Mouse (Mus musculus) ovary, postnatal 36 days (tissue): Measurements from ENCODE around the gene Mblac2.
A peak's percentile ranks its signal among the peaks of the same experiment; 100 is the strongest.
"Not testable (repeated sequence)": the region's sequence is repeated elsewhere in the genome, so short reads cannot be mapped to it uniquely, and the experiment has no call there.

Experiments
- DNase-seq: peaks from one replicate; pipeline ENCODE4 v3.0.0; 2022; ENCODE audit warnings: low spot score, mixed read lengths

Gene Mblac2

GRCm38 (mm10) chr13:81710775-81711545, at the start of gene Mblac2, which contains the start of gene Polr3g:
Mblac2 (plus strand) TSS chr13:81711341.
Polr3g (minus strand) TSS chr13:81711013.
- DNase-seq = peak; percentile 97

DNA sequence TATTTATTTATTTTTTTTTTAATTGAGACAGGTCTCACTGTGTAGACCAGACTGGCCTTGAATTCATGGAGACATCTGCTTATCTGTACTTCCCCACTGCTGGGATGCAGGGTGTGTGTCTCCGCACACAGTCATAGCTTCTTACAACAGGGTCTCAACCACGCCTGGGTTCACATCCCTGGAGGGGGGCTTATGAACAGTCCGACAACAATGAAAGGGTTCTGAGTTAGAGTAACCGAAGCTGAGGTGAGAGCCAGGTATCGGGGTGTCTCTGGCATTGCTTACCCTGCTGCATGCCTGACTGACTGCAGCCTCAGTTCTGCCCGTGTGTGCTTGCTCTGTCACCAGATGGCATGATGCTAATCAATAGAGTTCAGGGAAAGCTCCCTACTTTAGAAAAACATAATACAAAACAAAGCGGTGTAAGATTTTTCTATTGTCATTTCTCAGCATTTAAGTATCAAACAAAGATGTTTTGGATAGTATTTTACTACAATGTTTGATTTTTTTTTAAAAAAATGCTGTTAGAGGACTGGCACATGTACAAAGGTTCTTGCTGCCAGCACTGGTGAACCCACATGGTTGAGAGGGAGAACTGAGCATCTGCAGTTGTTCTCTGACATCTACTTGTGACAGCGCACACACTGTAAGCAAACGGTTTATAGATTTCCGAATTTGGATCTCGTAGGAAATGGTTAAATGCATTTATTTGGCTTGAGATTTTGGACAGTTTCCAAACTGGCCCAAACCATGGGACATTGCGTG, 47.4 kb upstream of the Mblac2 start:
- no peak for DNase-seq

- no peak for DNase-seq
Measured at GRCm38 (mm10) chr13:81664331-81664698, 46.8 kb upstream of the Mblac2 start.

- no peak for DNase-seq
Measured at GRCm38 (mm10) chr13:81667713-81668112, 43.4 kb upstream of the Mblac2 start.

- DNase-seq = peak; percentile 8
Measured at GRCm38 (mm10) chr13:81675333-81675732, 35.8 kb upstream of the Mblac2 start.

GRCm38 (mm10) chr13:81683107-81683506, 28.0 kb upstream of the Mblac2 start:
- DNase-seq = no peak

GRCm38 (mm10) chr13:81684258-81684657, 26.9 kb upstream of the Mblac2 start:
- no peak for DNase-seq

DNA sequence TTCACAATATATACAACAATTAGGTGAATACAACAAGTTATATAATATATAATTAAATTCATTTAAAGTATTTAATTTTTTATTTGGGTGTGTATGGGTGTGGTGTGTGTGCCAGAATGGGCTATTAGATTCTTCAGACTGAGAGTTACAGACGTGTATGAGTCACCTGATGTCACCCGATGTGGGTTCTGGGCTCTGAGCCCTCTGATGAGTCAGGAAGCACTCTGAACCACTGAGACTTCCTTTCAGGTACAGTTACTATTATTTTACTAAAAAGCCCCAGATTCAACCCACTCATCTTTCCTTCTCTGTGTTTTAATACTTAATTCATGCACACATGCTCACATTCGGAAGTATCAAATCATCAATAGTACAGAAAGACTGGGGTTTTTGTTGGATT, 26.3 kb upstream of the Mblac2 start:
- DNase-seq = no peak

GRCm38 (mm10) chr13:81689587-81689986, 21.6 kb upstream of the Mblac2 start:
- DNase-seq = no peak

DNA sequence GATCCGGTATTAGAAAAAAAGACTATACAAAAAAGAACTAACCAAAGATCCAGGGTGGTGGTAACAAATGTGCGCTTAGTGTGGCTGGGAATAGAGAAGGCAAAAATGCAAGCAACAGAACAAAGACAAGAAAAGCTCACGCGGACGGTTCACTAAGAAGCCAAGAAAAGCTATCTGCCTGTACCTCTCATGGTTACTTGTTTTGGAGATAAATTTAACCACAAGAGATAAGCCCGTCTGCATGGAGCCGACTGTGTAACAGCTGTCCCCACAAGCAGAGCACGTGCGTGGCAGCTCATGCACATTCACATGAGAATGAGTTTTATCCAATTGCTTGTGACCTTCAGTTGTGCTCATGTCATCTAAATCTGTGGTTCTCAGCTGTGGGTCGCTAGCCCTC, 20.7 kb upstream of the Mblac2 start:
- DNase-seq = peak; percentile 34

GRCm38 (mm10) chr13:81691606-81692005, 19.5 kb upstream of the Mblac2 start:
- DNase-seq = no peak

DNA sequence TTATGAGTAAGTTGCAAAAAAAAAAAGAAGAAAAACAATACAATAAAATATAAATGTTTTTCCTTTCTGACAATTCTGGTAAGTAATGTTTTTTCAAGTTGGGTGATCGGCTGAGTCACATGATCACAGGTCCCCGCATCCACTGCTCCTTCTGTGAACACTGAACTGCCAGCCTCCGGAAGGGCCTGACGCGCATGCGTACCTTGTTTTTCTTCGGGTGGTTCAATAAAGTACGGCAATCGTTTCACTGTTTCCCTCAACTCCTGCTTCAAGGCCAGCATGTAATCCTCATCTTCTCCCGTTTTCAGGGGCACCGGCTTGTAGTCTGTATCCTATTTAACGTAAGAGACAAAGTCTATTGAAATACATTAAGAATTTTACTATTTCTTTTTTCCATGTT, 16.7 kb upstream of the Mblac2 start:
- DNase-seq = no peak

- no peak for DNase-seq
Measured at GRCm38 (mm10) chr13:81703148-81703547, 8.0 kb upstream of the Mblac2 start.

GRCm38 (mm10) chr13:81703621-81704020, 7.5 kb upstream of the Mblac2 start:
- no peak for DNase-seq

DNA sequence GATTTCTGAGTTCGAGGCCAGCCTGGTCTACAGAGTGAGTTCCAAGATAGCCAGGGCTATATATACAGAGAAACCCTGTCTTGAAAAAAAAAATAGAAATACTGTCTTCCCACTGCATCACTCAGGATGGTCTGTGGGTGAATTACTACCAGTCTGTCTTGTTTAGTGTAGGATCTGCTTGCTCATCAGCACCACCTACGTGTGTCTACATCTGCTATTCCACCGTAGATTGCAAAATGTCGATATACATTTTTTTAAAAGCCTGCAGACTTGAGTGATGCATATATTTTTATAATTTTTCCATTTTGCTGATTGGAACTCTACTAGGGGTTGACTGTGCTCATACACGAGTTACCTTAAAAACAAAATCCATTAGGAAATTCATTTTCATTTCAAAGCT, 4.8 kb upstream of the Mblac2 start:
- no peak for DNase-seq

DNA sequence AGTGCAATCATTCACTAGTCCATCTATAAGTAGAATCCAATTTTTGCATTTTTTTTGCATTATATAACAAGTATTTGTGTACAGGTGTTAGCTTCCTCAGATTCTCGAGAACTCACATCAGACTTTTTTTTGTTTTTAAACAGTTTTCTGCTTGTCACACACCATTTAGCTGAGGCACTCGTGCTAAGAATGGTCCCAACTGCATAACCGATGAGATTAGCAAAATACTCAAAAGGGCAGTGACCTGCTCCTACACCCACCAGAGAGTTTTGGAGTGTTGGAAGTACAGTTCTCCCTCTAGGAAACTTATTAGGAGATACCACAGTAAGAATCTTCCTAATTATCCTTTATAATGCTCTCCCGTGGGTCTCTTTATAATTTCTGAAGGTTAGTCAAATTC, 1.3 kb upstream of the Mblac2 start:
- no peak for DNase-seq

DNA sequence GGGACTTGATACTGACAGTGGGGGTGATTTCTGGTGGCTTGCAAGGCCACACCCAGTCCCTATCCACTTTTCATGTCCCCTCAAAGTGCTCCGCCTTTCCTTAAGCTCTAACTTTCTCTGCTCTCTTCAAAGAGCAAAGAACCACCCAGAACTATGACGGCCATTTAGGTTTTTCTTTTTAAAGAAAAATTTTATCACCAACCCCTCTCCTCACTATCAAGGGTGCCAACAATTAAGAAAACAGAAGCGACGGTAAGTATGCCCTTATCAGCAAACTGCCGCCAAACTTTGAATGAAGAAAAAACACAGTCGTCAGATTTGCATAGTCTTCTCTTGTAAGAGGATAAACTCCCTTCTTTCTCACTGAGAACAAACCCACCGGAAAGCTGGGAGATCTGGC, 875 bp upstream of the Mblac2 start:
- no peak for DNase-seq

DNA sequence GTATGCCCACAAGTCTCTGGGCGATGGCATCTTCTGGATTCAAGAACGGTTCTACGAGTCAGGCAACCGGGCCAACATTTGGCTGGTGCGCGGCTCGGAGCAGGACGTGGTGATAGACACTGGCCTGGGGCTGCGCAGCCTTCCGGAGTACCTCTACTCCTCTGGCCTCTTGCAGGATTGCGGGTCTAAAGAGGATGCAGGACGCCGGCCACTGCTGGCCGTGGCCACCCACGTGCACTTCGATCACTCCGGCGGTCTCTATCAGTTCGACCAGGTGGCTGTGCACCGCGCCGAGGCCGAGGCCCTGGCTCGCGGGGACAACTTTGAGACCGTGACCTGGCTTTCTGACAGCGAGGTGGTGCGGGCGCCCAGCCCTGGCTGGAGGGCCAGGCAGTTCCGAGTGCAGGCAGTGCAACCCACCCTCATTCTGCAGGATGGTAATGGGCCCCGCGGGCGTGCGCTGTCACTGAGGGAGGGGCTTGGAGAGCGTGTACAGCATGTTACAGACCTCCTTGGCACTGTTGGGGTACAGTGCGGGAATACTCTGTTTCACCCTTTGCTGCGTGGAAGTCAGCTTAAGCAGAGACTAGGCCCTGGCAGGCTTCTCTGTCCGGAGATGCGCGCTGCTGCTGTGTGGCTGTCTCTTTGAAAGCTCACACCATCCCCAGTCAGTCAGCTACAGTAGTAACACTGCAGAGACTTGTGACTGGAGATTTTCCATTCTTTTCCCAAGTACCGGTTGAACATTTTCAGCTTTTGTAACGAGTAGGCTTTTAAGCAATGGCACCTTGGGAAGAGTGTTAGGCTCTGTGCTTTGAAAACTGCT, 618 bp downstream of the Mblac2 start:
- DNase-seq = no peak

DNA sequence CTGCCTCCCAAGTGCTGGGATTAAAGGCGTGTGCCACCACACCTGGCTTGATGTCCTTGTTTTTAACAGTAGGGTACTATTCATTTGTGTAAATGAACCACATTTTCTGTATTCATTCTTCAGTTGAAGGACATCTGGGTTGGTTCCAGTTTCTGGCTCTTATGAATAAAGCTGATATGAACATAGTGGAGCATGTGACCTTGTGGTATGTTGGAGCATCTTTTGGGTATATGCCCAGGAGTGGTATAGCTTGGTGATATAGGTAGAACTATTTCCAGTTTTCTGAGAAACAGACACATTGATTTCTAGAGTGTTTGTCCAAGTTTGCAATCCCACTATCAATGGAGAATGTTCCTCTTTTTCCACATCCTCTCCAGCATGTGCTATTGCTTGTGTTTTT, 2.8 kb downstream of the Mblac2 start:
- DNase-seq = no peak

GRCm38 (mm10) chr13:81728141-81728540, 17.0 kb downstream of the Mblac2 start:
- DNase-seq = not testable (repeated sequence)

DNA sequence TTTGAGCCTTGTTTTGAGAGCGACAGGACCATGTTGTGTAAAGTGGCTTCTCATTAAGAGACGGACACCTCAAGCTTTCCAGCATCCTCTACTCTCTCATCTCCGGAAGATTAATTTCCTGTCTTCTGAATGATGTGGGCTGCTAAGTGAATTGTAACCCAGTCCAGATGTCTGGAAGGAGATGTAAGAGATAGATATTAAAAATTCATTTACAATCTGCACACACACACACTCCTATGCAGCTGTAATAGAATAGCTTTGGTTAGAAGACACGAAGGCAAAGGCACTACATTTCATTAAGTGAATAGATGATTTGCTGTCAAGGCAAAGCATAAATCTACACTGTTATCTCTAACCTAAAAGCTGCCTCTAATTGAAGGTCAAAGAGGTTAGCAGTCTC, 18.0 kb downstream of the Mblac2 start:
- DNase-seq = no peak

DNA sequence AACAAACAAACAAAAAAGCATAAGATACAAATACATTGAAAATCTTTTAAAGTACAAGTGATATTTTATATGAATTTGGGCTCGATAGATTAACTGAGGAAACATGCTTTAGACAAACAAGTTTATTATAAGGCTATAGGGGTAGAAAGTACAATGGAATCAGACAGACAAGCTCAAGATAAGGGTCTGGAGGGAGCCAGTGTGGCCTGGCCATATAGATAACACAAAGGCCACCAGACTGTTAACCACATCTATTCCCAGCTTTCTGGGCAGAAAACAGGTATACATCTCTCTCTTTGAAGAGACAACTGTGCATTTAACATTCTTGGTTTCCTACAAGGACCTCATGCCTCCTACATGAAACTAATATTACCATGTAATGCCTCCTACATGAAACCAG, 19.2 kb downstream of the Mblac2 start:
- no peak for DNase-seq

- DNase-seq = no peak
Measured at GRCm38 (mm10) chr13:81736606-81737005, 25.5 kb downstream of the Mblac2 start.
